Mouse (Mus musculus) mouse embryonic stem cell (cell line): ENCODE results near the gene Zfp131.

ENCODE experiments used
- in situ Hi-C, 2 experiments: fragments of 300-500 bp; cut with MboI; formaldehyde crosslinking; loops; 1 replicate in 1 of 2; 3 replicates in 1 of 2; pipeline ENCODE4 v1.14.3; 2019 to 2020; ENCODE audit warnings: low sequenced_read_pairs in 2 of 2, low pct_unique_long_range_greater_than_20kb in 1 of 2, mixed read lengths in 1 of 2; ENCODE audit not compliant: unreplicated experiment in 1 of 2

Zfp131 gene

DNA sequence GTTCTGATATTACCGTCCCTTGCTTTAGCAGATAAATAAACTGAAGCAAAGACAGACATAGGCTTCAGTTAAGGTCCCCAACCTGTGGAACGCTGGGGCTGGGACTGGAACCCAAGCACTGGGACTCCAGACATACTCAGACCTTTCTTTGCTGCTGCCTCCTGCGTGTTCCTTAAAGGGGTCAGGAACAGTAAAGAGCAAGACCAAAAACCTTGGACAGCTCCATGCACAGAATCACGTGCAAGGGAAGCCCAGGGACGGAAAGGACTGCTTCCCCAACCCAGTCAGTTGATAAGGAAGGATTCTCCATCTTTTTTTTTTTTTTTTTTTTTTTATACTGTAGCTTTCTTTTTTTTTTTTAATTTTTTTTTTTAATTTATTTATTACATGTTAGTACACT, 33.9 kb downstream of the Zfp131 start:
- in situ Hi-C loops = no loop called here

DNA sequence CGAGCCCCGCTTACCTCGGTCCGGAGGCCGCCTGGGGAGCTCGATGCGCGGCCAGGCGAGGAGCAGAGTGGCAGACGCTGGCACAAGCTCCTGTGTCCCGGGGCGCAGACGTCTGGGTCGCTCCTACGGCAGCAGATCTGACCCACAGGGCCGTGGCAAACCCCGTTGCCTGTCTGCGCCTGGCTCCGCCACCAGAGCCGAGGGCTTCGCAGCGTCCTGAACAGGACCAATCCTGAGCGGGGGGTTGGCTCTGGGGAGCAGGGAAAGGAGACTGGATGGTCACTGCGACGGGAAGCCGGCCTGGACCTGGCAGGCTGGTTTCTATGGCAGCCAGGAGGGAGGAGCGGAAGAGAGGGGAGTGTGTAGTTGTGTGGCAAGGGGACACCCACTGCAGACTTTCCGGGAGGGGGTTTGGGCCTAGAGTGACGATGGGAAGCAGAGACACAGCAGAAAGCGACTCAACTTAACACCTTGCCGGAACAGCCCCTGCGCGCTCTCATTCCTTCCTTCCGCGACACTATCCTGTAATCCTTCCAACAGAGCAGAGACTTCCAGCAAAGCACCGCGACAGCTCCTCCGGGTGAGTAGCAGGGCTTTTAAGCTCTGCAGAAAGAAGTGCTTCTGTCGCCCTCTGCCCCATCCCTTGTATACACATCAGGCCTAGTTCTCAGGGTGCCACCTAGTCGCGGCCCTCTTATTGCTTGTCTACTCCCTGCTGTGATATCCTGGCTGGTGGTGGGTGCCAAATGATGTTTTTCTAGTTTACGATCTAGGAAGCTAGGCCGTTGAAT, 34.8 kb downstream of the Zfp131 start, which contains the start of gene Nim1k:
Gene Nim1k (minus strand): TSS at position 202 of the 791 bp plus-strand sequence.
- in situ Hi-C loops = no loop called here

- in situ Hi-C loops = no loop called here
Measured at GRCm38 (mm10) chr13:119755141-119755547, 35.5 kb downstream of the Zfp131 start.

DNA sequence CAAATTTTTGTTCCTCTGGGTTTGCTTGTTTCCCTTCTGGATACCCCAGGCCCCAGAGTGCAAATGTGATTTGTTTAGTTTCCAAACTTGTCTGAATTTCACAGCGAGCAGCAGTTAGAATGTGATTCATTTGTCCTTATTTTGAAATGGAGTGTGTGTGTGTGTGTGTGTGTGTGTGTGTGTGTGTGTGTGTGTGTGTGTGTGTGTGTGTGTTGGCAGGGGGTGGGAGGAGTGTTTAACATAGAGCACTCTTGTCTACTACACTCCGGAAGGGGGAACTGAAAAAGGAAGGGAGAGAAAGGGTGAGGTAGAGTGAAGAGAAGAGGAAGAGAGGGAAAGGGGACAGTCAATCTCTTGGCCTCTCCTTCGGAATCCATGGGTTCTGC, 36.1 kb downstream of the Zfp131 start:
- in situ Hi-C loops = no loop called here

- in situ Hi-C loops = no loop called here
Measured at GRCm38 (mm10) chr13:119753859-119754634, 36.6 kb downstream of the Zfp131 start.

- in situ Hi-C loops = no loop called here
Measured at GRCm38 (mm10) chr13:119746930-119747329, 43.8 kb downstream of the Zfp131 start.

- in situ Hi-C loops = no loop called here
Measured at GRCm38 (mm10) chr13:119743470-119743869, 47.2 kb downstream of the Zfp131 start.

DNA sequence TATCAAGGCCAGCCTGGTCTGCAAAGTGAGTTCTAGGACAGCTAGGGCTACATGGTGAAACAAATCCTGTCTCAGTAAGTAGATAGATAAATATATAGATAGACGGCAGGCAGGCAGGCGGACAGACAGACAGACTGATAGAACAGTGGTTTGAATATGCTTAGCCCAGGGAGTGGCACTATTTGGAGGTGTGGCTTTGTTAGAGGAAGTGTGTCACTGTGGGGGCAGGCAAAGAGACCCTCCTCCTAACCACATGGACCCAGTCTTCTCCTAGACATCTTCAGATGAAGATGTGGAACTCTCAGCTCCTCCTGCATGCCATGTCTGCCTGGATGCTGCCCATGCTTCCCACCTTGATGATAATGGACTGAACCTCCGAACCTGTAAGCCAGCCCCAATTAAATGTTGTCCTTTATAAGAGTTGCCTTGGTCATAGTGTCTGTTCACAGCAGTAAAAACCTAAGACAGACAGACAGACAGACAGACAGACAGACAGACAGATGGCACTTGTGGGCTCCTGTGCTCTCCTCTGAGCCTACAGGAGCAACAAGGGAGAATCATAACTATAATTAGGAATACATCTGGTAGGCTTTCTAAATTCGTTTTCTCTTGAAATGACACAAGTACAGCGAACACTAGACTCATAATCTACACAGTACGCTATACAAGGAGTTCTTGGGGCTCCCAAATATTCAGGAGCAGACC, 47.8 kb downstream of the Zfp131 start:
- in situ Hi-C loops = no loop called here

DNA sequence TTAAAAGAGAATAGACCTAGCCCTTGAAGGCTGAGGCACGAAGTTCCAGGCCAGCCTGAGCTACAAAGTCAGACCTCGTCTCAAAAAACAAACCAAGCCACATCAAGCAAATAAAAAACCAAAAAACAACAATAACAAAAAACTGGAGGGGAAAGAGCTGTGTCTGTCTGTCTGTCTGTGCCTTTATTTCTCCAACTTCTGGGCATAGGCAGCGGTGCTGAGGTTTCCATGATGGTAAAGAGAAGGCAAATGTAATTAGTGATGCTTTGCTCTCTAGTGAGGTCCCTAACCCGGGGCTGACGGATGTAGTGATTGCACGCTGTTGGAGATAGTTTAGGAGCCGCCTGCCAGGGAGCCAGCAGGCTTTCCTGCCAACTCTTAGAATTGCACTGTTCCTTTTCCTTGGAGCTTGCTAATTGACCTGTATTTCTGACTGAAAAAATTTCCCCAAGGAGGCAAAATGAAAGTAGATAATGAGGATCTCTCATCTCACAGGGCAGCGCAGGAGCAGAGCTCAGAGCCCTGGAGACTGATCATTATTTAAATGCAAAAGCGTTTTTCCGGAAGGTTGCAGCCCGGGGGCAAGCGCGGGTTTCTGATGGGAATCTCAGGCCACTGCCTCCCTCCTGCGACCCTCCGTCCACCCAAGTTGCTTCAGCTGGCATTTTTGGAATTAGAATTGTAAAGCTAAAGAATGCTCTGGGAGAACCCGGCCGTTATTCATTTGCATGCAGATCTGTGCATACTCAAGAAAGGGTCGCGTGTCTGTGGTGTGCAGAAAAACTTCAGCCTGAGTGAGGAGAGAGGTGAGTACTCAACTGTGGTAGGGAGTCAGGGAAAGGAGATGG, 49.1 kb downstream of the Zfp131 start:
- in situ Hi-C loops = no loop called here

DNA sequence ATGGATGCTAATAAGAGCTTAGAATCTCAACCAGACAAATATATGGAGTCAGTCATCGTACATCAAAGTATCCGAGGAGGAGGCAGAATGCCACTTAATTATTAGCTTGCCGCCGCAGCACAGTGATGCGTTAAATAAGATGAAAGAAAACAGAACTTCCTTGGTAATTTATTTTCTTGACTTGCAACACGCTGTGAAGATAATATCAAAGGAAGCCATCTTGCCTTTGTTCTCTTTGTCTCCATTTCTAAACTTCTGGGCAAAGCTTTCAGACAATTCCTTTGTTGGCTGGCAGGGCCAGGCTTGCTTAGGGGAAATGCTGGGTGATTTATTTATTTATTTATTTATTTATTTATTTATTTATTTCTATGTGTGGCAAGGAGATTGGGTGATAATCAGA, 59.2 kb downstream of the Zfp131 start:
- in situ Hi-C loops = no loop called here

DNA sequence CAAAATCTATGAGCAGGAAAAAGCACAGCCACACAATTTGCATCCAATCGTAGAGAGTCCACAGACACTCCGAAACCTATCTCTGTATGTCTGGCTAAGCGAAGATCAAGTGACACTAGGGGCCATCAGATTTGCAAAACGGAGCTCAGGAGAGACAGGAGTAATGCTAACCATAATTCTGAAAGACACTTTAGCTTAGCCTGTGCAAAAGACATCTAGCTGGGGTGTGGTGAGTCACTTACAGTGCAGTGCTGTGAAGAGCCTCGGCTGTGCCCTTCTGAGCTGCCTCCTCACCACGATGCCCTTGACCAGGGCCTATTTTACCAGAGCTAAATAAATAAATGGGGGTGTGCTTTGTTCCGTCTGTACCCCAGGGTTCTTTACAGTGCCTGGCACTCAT, 61.3 kb downstream of the Zfp131 start:
- in situ Hi-C loops = no loop called here

DNA sequence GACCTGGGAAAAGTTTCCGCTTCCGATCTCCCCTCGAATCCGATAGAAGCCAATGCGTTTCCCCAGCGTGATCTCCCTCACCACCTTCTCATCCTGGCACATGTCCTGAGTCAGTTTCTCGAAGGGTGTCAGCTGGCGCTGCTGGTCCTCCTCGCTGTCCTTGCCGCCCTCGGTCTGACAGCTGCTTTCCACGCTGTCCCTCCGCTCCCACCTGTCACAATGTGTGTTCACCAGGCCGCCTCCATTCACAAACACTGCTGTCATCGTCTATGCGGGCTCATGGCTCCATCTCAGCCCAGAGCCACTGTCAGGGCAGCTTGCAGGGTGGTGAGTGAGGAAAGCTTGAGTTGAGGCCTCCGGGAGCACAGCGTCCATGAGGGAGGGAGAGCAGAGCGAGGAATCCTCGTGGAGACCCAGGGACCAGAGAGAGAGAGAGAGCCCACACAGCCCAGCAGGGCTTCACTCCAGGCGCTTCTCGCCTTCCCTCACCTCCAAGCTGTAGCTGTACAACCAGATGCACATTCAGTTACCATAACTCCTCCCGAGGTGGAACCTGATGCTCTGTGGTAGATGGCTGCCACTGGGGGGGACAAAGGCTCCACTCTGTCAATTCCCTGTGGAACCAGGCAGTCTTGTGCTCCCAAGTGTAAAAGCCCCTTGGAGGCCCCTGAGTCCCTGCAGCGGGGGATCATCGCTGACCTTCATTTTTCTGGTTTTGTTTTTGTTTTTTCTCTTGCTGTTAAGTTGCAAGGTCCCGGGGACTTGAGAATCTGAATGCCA, 62.9 kb downstream of the Zfp131 start:
- in situ Hi-C loops = no loop called here

- in situ Hi-C loops = no loop called here
Measured at GRCm38 (mm10) chr13:119724541-119724940, 66.1 kb downstream of the Zfp131 start.

DNA sequence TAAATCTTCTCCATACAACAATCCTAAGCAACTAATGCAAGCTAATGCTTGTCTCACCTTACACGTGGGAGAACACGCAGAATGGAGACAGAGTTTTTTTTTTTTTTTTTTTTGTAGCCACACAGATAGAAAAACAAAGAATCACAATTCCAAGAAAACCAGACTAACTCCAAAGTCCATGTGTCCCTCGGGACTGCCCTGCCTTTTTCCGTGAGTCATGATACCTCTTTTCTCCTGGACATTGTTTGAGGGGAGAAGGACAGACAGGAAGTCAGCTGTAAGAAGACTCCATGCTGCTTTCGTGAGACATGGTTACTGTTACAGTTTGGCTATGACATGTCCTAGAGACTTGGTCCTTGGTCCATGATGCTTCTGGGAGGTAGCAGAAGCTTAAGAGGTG, 67.3 kb downstream of the Zfp131 start:
- in situ Hi-C loops = no loop called here

- in situ Hi-C loops = no loop called here
Measured at GRCm38 (mm10) chr13:119722447-119722846, 68.2 kb downstream of the Zfp131 start.

GRCm38 (mm10) chr13:119716105-119716504, 74.6 kb downstream of the Zfp131 start:
- in situ Hi-C loops = no loop called here
